Mouse (Mus musculus) liver, adult 2 months (tissue): Measurements from ENCODE around the gene Lrig1.

Experiments used
- CTCF ChIP-seq: fragments of 200-500 bp; IDR thresholded peaks from 2 replicates; pipeline ENCODE4 v1.5.1; 2011; ENCODE audit warnings: low read depth, low read length, control low read depth
- POLR2A ChIP-seq: fragments of 200-500 bp; IDR thresholded peaks from 2 replicates; pipeline ENCODE4 v1.6.1; 2011; ENCODE audit warnings: low read length, control low read depth; ENCODE audit not compliant: insufficient read depth; ENCODE audit errors: extremely low read depth

DNA sequence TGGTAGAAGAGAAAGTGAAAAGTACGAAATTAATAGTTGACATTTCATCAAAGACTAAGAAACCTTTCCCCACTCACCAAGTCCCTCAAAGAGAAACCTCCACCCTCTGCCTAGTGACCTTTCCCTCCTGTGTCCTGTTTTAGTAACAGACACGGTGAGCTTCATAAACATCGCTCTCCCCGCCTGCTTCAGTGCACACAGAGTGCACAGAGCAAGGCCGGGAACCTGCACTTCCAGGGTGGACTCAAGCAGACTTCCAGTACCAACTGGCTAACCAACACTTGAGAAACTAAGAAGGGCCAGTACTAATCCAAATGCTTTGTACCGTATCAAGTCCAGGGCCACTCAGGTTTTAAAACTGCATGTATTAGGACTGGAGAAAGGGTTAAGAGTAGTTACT is 36.0 kb downstream of the Lrig1 start:
- TF ChIP-seq CTCF = no peak
- TF ChIP-seq POLR2A = no peak
